Mouse (Mus musculus): ENCODE results near the gene Man2a2.

GRCm38 (mm10) chr7:80379531-80379930, 8.4 kb upstream of the Man2a2 start:
- no peak for TF ChIP-seq POLR2A (IDR thresholded peaks at IDR 0.05; ENCODE audit: borderline replicate concordance, insufficient read depth, low read length)
- peak; percentile 55 for TF ChIP-seq CTCF (IDR thresholded peaks at IDR 0.05; ENCODE audit: borderline replicate concordance, insufficient read depth, low read depth, low read length)

Measured in cerebellum, adult 2 months (tissue).